Mouse (Mus musculus): ENCODE measurements around the gene Mast3.

DNA sequence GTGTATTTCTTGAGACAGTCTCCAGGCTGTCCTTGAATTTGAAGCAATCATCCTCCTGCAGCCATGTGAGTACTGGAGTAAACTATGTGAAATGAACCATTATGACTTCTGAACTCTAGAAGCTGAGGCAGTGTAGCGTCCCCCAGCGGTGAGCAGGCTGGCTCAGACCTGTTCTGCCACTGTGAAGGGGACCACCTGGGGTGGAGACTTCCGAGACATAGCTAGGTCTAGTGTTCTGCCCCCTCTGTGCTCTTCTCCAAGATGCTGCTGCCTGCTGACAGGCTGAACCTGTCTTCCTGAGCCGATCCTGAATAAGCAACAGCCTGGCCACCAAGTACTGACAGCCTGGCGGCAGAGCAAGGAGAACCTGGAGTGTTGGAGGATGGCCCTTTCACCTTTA is 40.3 kb upstream of the Mast3 start:
- TF ChIP-seq TAL1 (IDR thresholded peaks at IDR 0.05; ENCODE audit: low read length): no peak
- TF ChIP-seq GATA1 (IDR thresholded peaks at IDR 0.05; ENCODE audit: low read length): no peak

All from erythroblast, embryonic 14.5 days (primary cell).